Mouse (Mus musculus) granulocyte monocyte progenitor cell, adult 5-6 weeks (primary cell): ENCODE data around the gene Rabgap1l. TPM values are rescaled to one million over a fixed set of nuclear protein-coding genes. Genes with fewer than 3 reads are reported as not detected.
A peak's percentile ranks its signal among the peaks of the same experiment; 100 is the strongest.

ENCODE experiments used
- ATAC-seq: replicated peaks from 2 replicates; pipeline ENCODE4 v1.8.0; 2016; ENCODE audit warnings: mild to moderate bottlenecking, moderate TSS enrichment, inconsistent platforms; ENCODE audit not compliant: poor library complexity, severe bottlenecking
- total RNA-seq, 2 experiments: library from RNA; stranded (forward) in 1 of 2; stranded (reverse) in 1 of 2; fragments of 200-712, 200-1000 nt in 1 of 2; fragments of >200 nt in 1 of 2; fragmentation: Nextera tagmentation in 1 of 2; gene quantifications; 2 replicates each; pipeline ENCODE4 v1.2.3; 2014 to 2017

Rabgap1l gene
- total RNA-seq, 2 experiments from 2014 or later, result 99.1 to 104 TPM

DNA sequence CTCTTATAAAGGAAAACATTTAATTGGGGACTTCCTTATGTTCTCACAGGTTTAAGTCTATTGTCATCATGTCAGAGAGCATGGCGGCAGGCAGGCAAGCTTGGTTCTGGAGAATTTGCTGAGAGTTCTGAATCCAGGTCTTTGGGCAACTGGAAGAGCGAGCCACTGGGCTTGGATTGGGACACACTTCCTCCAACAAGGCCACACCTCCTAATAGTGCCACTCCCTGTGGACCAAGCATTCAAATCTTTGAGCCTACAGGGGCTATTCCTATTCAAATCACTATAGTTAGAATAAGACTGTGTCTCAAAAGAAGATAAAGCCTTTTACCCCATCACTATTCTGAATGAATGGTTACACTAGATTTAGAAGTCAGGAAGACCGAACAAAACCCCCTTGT, 575.1 kb downstream of the Rabgap1l start:
- ATAC-seq, result no peak

- no peak for ATAC-seq
Measured at GRCm38 (mm10) chr1:160214171-160214570, 578.8 kb downstream of the Rabgap1l start.

DNA sequence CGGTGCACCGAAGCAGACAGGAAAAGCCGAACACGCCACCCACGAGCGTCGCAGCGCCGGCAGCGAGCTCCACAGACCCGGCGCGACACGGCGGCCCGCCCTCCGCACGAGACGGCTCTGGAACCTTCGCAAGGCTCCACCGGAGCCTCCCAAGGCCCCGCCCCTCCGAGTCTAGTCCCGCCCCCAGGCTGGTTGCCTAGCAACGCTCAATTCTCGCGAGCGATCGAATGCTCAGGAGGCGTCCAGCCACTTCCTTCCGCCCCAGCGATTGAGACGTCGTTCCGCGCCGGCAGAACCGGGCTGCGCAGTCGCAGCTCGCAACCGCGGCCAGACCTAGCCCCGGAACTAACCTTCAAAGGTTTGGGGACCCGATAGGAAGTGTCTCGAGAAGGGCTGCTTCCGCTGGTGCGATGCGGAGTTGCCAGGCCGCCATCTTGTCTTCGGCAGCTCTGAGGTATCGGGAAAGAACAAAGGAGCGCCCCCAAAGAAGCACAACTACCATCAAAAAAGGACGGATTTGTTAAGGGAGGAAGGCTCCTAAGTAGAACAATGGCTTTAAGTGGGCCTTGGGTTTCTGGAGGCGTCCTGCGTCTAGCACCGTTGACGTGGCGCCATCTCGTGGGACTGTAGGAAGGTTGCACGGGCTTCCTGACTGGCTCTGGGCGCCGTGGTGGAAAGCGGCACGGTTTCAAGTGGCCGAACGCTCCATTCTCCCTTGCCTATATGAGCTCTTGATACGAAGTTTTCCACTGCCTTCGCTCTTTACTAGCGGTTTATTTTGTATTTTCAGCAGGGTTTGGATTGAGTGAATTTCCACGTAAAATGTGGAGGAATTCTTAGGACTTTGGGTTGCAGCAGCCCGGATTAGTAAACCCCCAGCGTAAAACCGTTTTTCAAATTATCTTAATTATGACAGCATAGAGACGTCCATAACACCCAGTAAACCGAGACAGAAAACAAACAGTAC, 580.0 kb downstream of the Rabgap1l start, which contains the start of gene Cacybp:
Cacybp (minus strand) TSS at position 173 of the 967 bp plus-strand sequence.
- ATAC-seq, result peak; percentile 86

- peak; percentile 11 for ATAC-seq
Measured at GRCm38 (mm10) chr1:160212123-160212691, 580.8 kb downstream of the Rabgap1l start.

GRCm38 (mm10) chr1:160211597-160212122, 581.4 kb downstream of the Rabgap1l start:
- ATAC-seq, result peak; percentile 32

GRCm38 (mm10) chr1:160210566-160210965, 582.4 kb downstream of the Rabgap1l start:
- no peak for ATAC-seq

- ATAC-seq, result no peak
Measured at GRCm38 (mm10) chr1:160209844-160210243, 583.2 kb downstream of the Rabgap1l start.

- peak; percentile 33; the same call in 1 of the 2 replicates for ATAC-seq
Measured at GRCm38 (mm10) chr1:160205486-160205885, 587.5 kb downstream of the Rabgap1l start.

DNA sequence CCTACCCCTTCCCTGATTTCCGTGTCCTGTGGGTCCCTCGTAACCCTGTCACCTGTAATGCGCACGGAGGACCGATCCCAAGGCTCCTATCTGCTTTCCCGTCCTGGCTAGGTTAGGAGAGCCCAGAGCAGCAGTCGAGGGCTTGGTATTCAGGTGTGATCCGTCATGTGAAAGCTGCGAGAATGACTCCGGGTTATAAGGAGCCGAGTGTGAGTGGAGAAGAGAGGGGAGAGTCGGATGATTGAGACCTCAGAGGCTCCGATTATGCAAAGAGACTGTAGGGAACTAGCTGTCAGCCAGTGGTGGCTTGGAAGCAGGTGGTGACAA, 597.7 kb downstream of the Rabgap1l start:
- peak; percentile 39 for ATAC-seq

DNA sequence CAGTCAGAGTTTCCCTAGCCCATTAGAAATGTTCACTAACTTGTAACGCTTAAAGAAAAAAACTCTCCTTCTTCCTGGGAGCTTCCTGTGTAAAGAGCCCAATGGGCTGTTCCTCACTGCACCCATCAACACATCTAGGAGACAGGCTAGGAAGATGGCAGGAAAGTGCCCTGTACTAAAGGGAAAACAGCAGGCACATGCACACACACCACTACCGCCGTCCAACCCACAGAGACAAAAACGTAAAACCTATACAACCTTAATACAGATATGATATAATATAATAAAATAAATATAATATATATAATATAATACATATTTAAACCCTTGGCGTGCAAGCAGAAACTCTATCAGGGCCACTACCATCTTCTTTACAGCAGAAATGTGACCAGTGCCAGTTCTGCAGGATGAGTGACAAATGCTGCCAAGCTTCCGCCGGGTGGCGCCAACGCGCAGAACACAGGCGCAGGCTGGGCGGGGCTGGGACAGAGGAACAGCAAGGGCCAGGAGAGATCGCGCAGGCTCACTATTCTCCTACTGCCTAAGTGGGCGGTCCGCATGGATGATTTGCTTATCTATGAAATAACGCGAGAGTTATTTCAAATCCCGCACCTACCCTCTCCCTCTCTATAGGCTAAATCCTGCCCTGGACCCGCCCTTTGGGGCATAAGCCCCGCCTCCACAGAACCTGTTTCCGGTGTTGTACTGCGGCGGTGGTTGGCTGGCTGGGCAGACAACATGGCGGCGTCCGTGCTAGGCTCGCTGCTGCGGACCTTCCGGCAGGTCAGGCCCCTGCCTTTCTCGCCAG, 598.3 kb downstream of the Rabgap1l start, which contains the start of gene Mrps14:
Mrps14 (plus strand) TSS at position 687 of the 808 bp plus-strand sequence.
- peak; percentile 94 for ATAC-seq

- ATAC-seq, result peak; percentile 55; the same call in 1 of the 2 replicates
Measured at GRCm38 (mm10) chr1:160184506-160184905, 608.5 kb downstream of the Rabgap1l start.

- no peak for ATAC-seq
Measured at GRCm38 (mm10) chr1:160181216-160181615, 611.8 kb downstream of the Rabgap1l start.

DNA sequence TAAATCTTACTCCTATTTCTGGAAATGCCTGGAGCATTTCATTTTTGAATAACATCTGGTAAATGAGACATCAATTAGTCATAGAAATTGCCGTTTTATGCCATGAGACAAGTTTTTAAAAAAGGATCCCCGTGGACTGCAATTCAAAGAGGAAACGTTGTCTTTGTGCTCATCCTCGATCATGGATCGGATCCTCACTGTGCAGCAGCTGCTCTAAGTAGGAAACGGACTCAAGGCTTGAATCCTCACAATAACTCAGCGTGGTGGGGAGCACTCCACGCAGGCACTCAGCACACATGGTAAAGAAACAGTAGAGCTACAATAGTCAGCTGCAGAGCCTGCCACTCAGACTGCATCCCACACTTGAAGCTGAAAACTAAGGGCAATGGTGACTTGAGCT, 616.1 kb downstream of the Rabgap1l start:
- ATAC-seq, result no peak

Other genes starting within 250 kb of the Rabgap1l start
- 33.0 and 34.8 TPM in 2 replicates for gene Rc3h1, start 113.2 kb upstream of the Rabgap1l start, total RNA-seq (2014; fragmentation: Nextera tagmentation)
- 19.1 and 20.5 TPM in 2 replicates for gene Rc3h1, start 113.2 kb upstream of the Rabgap1l start, total RNA-seq (2017)
- 0.06 and 0.38 TPM in 2 replicates for gene Serpinc1, start 185.4 kb upstream of the Rabgap1l start, total RNA-seq (2014; fragmentation: Nextera tagmentation)
- gene Serpinc1, start 185.4 kb upstream of the Rabgap1l start, total RNA-seq (2017), result 0.21 TPM in 1 of 2 replicates, not detected in the other
- 7.2 and 10.0 TPM in 2 replicates for gene Zbtb37, start 241.6 kb upstream of the Rabgap1l start, total RNA-seq (2014; fragmentation: Nextera tagmentation)
- gene Zbtb37, start 241.6 kb upstream of the Rabgap1l start, total RNA-seq (2017), result 5.0 and 5.7 TPM in 2 replicates